ENCODE assay signal across 11 mouse cellular contexts in the genomic region with DNA sequence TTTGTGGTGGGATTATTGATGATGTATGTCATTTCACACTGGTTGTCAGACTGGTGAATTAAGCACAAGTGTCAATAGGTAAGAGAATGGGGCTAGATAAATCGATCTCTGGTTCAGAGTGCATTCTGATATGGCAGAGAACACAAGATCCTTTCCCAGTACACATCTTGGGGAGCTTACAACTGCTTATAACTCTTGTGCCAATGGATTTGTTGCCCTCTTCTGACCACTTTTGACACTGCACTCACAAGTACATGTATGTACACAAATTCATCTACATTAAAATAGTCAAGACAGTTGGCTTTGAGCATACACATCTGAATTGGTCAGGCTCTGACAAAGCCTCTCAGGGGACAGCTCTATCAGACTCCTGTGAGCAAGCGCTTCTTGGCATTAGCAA.
DNase-seq lines count a peak whose midpoint lies in the region; ATAC-seq and TF ChIP-seq lines count a peak whose summit lies in the region.
"Had no signal": no experiment of that assay in that cellular context is flagged by ENCODE, and none has a peak within 500 bp of the region (broad histone marks: within the 10 kb centered on the region; RNA-seq: fewer than 3 reads in every experiment).

No protein-coding gene starts in this region.

- H3K27me3 ChIP-seq in forebrain, embryonic 16.5 days (replicated peaks; ENCODE audit: control insufficient read depth, insufficient read depth, low read length), result no peaks in the 10 kb centered on the region

- no peak overlapping the region for H3K4me2 ChIP-seq in forebrain, embryonic 16.5 days (ENCODE audit: low read length)

- no peak for TF ChIP-seq POLR2A in brain, embryonic 14.5 days (IDR thresholded peaks at IDR 0.05; ENCODE audit: borderline replicate concordance, extremely low read depth, insufficient read depth, insufficient read length, poor library complexity, severe bottlenecking)

- H3K4me3 ChIP-seq in left cerebral cortex, adult 2 months, result no peak overlapping the region
- H3K4me3 ChIP-seq in forebrain, embryonic 16.5 days (replicated peaks; ENCODE audit: low read length), result no peak overlapping the region
- H3K4me3 ChIP-seq: myocyte had no signal

- no peaks in the 10 kb centered on the region for H3K9me3 ChIP-seq in forebrain, embryonic 16.5 days (ENCODE audit: control insufficient read depth, low read length)

- intact Hi-C loops in left cerebral cortex, adult 2 months (cut with DNase I), result no loop called here
- intact Hi-C loops in left cerebral cortex, postnatal 36 days (cut with DNase I), result no loop called here

- no peak overlapping the region for H3K9ac ChIP-seq in forebrain, embryonic 16.5 days (replicated peaks; ENCODE audit: low read depth, low read length)

- 70% methylated on average over 2 of the region's 2 CpGs for WGBS in forebrain, embryonic 16.5 days

- ATAC-seq in forebrain, embryonic 16.5 days, result peak; percentile 63; the same call in 1 of the 2 replicates

- DNase-seq in left cerebral cortex, adult 2 months (ENCODE audit: extremely low spot score in 1 of 2, low spot score in 2 of 2), result no peak
- no peak for DNase-seq in left cerebral cortex, postnatal 36 days (ENCODE audit: low spot score in 2 of 2)
- DNase-seq in brain, embryonic 14.5 days (ENCODE audit: low read depth), result peak; percentile 91
- peak; percentile 70 for DNase-seq in retina, embryonic 14.5 days (ENCODE audit: low spot score)
- DNase-seq in lung, postnatal 4 days, result no peak
- DNase-seq in yolk sac, embryonic 10.5 days (ENCODE audit: low spot score), result no peak
- no peak for DNase-seq in cerebellum, adult 11 months
- DNase-seq: gastrocnemius, postnatal 36 days; thymus, postnatal 14 days had no signal

- peak; percentile 55 for TF ChIP-seq CTCF in left cerebral cortex, adult 2 months (IDR thresholded peaks at IDR 0.05)
- peak; percentile 47 for TF ChIP-seq CTCF in brain, embryonic 14.5 days (IDR thresholded peaks at IDR 0.05; ENCODE audit: borderline replicate concordance, extremely low read depth, insufficient read depth, insufficient read length)

- H3K27ac ChIP-seq in left cerebral cortex, adult 2 months, result no peak overlapping the region
- no peak overlapping the region for H3K27ac ChIP-seq in forebrain, embryonic 16.5 days (ENCODE audit: low read length)

- no peaks in the 10 kb centered on the region for H3K36me3 ChIP-seq in forebrain, embryonic 16.5 days (ENCODE audit: control insufficient read depth, insufficient read depth)

- no peaks in the 10 kb centered on the region for H3K4me1 ChIP-seq in forebrain, embryonic 16.5 days (replicated peaks; ENCODE audit: control insufficient read depth, insufficient read depth, low read length)

Comparison
In these comparisons a context has a peak if more than half of its experiments do, and no peak if none do; other contexts are left out.
1. DNase-seq: peak in brain, embryonic 14.5 days (single experiment) and retina, embryonic 14.5 days (single experiment); none in left cerebral cortex, adult 2 months (0 of 2), left cerebral cortex, postnatal 36 days (0 of 2), lung, postnatal 4 days (0 of 2), yolk sac, embryonic 10.5 days (single experiment) and cerebellum, adult 11 months (single experiment).